Mouse (Mus musculus): ENCODE data around the gene Tmem135.

Tmem135 gene

DNA sequence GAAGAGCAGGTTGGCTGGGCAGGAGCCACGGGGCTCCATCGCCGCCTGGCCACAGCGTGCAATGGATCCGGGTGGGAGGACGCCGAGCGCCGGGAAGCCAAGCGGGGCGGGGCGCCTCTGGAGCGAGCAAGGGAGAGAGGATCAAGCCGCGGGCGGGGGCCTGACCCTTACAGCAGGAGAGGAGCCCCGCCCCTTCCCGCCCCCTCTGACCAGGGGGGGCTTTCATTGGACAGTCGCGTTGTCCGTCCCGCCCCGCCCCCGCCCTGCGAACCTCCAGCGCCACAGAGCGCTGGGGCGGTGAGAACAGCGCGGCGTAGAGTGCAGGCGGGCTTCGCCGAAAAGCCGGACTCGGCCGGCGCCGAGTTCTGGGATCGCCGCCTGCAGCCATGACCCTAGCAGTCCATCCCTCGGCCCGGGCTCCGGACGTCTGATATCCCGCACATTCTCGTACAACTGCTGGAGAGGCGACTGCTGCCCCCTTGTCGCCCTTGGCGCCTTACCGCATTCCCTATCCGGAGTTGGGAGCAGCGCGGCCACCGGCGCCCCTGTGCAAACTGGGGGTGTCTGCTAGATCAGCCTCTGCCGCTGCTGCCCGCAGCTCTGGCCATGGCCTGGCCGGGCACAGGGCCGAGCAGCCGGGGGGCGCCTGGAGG, at the start of gene Tmem135, which contains the start of gene Fzd4:
Tmem135 (minus strand) TSS at position 142 of the 653 bp plus-strand sequence.
Fzd4 (plus strand) TSS at position 275 of the 653 bp plus-strand sequence.
- DNase-seq, result peak; percentile 89 to 95

- no peak for DNase-seq
Observed at GRCm38 (mm10) chr7:89450312-89450711, 46.3 kb upstream of the Tmem135 start.

DNA sequence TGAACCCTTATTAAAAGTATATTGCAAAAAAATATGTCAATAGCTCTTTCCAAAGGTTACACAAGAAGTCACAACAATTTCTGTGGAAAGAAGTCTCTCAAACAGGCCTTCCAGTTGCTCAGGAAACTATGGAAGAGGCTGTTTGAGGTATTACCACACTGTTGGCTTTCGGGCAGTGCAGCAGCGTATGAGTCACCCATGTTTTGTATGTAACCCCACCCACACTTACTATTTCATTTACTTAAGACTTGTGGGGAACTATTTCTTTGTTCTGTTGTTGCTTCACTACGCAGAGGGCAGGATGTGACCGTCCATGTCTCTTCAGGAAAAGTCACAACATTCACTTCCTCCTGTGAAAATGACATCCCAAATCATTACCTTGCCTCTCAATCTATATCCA, 41.1 kb upstream of the Tmem135 start:
- DNase-seq, result no peak

DNA sequence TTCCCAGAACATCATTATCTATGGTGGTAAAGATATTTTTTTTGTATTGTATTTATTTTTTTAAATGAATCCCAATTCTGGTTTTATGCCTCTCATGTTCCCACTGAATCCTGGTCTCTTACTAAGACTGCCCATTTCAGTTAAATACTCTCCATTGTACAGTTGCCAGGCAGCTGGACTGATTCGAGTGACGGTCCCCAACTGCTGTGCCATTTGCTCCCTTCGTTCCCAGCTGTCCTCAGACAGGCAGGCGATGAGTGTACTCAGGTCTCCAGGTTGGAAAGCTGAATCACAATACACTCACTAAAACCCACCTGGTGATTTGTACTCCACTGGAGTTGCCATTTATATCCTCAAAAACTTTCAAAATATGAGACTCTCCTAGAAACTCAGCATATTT, 38.2 kb upstream of the Tmem135 start:
- DNase-seq, result no peak

GRCm38 (mm10) chr7:89441291-89441690, 37.3 kb upstream of the Tmem135 start:
- no peak for DNase-seq

DNA sequence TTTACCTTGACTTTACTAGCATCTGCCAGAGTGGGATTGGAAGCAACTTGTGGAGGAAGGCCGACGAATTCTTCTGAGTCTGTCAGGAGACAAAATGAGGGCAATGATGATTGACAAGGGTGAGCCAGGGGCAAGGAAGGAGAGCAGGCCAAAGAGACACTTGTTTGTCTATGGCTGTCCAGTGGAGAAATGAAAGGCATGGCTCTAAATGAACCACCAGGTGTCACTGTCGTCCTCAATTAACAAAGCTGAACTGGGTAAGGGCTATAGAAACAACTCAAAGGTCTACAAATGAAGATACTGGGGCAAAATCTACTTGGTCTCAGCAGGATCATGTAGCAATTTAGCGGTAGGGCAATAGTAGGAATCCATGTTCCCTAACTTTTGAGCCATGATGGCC, 33.6 kb upstream of the Tmem135 start:
- peak; percentile 9 to 36 for DNase-seq

DNA sequence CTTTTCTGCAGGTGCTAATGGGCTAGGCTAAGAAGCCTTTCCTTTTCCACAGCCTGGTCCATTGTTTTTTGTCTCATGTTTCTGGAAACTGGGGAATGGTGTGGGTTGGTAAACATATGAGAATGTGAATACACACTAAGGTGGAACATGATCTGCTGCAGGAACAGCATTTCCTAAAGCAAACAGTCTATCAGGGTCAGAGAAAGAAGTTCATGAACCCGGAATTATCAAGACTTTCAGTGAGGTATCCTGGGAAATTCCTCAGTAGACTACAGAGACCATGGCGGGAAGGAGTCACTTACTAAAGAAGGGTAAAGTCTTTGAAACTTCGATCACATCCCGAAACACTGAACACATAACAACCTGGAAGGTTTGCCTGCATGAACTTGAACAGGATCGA, 32.4 kb upstream of the Tmem135 start:
- DNase-seq, result no peak

- DNase-seq, result no peak
Observed at GRCm38 (mm10) chr7:89433893-89434616, 30.0 kb upstream of the Tmem135 start.

- DNase-seq, result no peak
Observed at GRCm38 (mm10) chr7:89433193-89433892, 29.3 kb upstream of the Tmem135 start.

DNA sequence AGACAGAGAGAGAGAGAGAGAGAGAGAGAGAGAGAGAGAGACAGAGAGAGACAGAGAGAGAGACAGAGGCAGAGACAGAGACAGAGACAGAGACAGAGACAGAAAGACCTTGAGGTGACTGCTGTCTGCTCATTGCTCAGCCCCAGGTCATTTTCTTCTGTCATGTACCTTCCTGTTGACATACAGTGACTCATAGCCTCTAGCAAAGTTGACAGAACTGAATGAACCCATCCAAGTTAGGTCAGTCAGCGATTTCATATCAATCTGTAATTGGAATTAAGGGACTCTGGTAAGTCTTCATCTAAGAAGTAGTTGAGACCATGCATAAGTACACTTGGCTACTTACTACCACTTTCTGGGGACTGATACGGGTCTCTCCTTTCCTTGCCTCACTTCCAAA, 27.2 kb upstream of the Tmem135 start:
- DNase-seq, result no peak

GRCm38 (mm10) chr7:89429326-89429725, 25.3 kb upstream of the Tmem135 start:
- DNase-seq, result no peak

GRCm38 (mm10) chr7:89428804-89429203, 24.8 kb upstream of the Tmem135 start:
- no peak for DNase-seq

GRCm38 (mm10) chr7:89427101-89427500, 23.1 kb upstream of the Tmem135 start:
- no peak for DNase-seq

DNA sequence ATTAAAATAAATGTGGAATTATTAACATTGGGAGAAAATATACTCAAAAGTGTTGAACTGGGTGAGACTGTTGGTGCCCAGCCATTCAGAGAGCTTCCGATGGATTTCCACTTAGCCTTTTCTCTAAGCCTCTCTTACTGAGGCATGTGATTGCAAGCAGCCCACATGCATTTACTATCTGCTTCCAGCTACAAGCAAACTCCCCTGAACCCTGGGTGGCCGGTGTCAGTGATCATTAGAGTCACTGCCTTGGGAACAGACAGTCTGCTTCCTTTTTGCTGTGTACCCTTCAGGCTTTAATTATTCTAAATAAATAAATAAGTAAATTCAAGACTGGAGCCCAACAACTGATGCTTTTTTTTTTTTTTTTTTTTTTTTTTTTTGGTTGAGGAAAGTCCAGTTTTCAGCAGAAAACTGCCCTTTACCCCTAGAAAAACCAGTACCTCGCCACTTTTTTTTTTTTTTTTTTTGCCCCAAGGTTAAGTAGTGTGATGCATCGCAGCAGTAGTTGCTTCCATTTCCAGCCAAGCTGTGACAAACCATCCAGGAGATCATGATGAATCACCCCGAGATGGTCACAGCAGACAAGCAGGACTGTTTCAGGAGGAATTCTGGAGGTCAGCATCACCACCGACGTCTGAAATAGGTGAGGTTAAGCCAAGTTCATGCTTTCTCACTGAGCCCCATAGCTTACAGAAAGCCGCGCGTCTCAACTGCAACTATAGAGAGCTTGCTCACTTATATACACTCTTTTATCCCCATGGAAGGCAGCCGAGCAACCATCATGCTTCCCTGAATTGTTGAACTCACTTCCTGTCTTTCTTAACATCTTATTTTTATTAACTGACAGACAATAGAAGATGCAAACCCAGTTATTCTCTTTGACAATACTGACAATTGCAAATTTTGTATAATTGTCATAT, 22.0 kb upstream of the Tmem135 start:
- no peak for DNase-seq

GRCm38 (mm10) chr7:89424659-89425058, 20.6 kb upstream of the Tmem135 start:
- no peak for DNase-seq

GRCm38 (mm10) chr7:89423688-89424255, 19.8 kb upstream of the Tmem135 start:
- no peak for DNase-seq

DNA sequence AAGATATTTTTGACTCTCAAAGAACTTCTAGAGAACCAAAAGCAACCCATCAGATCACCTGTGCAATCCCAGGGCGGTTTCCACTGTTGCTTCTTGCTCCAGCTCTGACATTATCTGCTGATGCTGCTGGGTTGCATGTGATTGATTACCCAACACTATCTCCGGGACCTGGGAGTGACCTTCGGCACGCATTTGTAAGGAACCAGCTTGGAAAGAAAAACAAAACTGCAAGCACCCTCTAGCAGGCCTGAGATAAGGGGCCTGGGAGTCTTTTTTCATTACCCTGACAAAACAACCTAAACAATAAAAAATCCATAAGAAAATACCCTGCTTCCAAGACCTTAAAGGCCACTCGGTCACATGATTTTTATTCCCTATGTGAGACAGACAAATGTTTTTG, 19.2 kb upstream of the Tmem135 start:
- no peak for DNase-seq

DNA sequence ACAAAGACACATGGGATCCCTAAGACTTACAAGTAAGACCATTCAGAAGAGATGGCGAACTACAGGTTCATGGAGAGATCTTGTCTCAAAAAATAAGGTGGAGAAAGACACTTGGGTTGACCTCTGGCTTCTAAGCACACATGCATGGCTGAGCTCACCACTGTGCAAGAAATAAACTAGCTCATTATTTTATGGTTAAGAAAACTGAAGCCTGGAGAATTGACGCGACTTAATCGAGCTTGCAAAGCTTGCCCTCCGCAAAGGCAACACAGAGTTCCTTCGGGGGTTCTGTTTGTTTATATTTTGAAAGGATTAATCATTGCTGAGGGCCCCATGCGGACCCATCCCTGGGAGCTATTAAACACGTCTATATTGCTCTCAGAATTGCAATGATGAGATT, 18.6 kb upstream of the Tmem135 start:
- no peak for DNase-seq

- no peak for DNase-seq
Observed at GRCm38 (mm10) chr7:89421294-89421693, 17.3 kb upstream of the Tmem135 start.

DNA sequence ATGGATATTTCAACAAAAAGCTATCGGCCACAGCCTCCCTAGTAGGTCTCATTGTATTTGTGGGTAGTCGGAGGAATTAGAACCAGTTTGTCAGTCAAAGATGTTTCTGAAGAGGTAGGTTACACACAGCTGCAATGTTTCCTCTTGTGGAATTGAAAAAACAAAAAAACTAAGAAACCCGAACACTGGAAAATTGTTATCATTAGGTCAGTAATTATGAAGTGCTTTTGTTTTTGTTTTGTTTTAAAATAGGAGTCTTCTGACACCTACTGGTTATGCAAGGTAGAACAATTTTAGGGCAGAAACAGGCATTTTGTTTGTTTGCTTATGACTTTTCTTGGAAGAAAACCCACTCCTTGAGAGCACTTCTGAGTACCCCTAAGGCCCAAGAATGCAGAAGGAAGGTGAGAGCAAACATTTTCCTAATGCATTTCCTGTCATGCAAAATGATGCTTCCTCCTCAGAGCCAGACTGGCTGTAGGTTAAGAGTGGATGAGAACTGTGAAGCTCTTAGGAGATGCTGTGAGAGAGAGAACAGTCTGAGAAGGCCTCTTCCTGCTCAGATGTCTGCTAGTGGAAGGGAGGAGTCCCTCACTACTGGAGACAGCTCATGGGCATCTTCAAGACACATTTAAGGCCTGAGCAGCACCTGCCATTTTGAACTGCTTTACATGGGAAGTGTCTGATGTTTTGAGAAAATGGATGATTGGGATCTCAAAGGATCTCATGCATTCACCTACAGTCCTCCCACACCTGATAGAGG, 15.1 kb upstream of the Tmem135 start:
- no peak for DNase-seq

GRCm38 (mm10) chr7:89418127-89418653, 14.2 kb upstream of the Tmem135 start:
- no peak for DNase-seq
